Mouse (Mus musculus) olfactory bulb, adult 2 months (tissue): Measurements from ENCODE around the gene Arvcf. TPM values are rescaled to one million over a fixed set of nuclear protein-coding genes. Genes with fewer than 3 reads are reported as not detected.
A peak's percentile ranks its signal among the peaks of the same experiment; 100 is the strongest.

Experiments used
- H3K27ac ChIP-seq: fragments of 200-500 bp; 2 replicates; pipeline ENCODE4 v1.5.1; 2012; ENCODE audit warnings: low read depth, low read length; ENCODE audit not compliant: insufficient read depth
- H3K4me1 ChIP-seq: fragments of 200-500 bp; 2 replicates; pipeline ENCODE4 v1.6.1; 2012; ENCODE audit warnings: low read length; ENCODE audit not compliant: control insufficient read depth, insufficient read depth
- H3K4me3 ChIP-seq: fragments of 200-500 bp; 2 replicates; pipeline ENCODE4 v1.5.1; 2012; ENCODE audit warnings: mild to moderate bottlenecking, low read depth, low read length, moderate library complexity; ENCODE audit not compliant: insufficient read depth
- CTCF ChIP-seq: fragments of 200-500 bp; IDR thresholded peaks from 2 replicates; pipeline ENCODE4 v1.5.1; 2012; ENCODE audit warnings: low read depth, mild to moderate bottlenecking, low read length, moderate library complexity; ENCODE audit not compliant: insufficient read depth
- POLR2A ChIP-seq: fragments of 200-500 bp; IDR thresholded peaks from 2 replicates; pipeline ENCODE4 v1.6.1; 2012; ENCODE audit warnings: mild to moderate bottlenecking, low read depth, low read length, moderate library complexity; ENCODE audit not compliant: insufficient read depth
- WGBS: fragments of 180-500 bp; shearing (Covaris S2); methylation state at CpG from one replicate; pipeline ENCODE4 v1.1.7; 2018; 5-methylcytosine and 5-hydroxymethylcytosine counted together
- polyA plus RNA-seq: library from polyadenylated mRNA; stranded (reverse); fragments of >200 nt; gene quantifications from 2 replicates; pipeline ENCODE4 v1.2.4, GENCODE M21; 2012; ENCODE audit warnings: low replicate concordance; ENCODE audit not compliant: missing spikeins, insufficient read depth, insufficient read length

Arvcf gene
- polyA plus RNA-seq, 1 experiment = not detected

DNA sequence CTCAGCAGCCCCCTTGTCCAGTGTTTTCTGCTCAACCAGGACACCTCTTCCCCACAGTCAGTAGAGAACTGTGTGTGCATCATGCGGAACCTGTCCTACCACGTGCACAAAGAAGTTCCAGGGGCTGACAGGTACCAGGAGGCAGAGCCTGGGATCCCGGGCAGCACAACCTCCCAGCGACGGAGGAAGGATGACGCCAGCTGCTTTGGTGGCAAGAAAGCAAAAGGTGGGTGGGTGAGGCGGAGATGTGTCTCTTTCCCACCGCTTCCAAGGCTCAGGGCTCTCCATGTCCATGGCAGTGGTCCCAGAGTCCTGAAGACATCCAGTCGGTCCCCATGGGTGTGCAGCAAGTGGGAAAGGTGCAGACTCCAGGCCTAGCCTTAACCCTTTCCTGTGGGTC, 52.0 kb downstream of the Arvcf start:
- H3K27ac ChIP-seq = no peak overlapping the region
- TF ChIP-seq CTCF (no peak), POLR2A (no peak)
- H3K4me3 ChIP-seq = no peak overlapping the region
- H3K4me1 ChIP-seq = peaks cover 21% of the 10 kb centered on the region
- WGBS = 42% methylated on average over 9 of the region's 9 CpGs

DNA sequence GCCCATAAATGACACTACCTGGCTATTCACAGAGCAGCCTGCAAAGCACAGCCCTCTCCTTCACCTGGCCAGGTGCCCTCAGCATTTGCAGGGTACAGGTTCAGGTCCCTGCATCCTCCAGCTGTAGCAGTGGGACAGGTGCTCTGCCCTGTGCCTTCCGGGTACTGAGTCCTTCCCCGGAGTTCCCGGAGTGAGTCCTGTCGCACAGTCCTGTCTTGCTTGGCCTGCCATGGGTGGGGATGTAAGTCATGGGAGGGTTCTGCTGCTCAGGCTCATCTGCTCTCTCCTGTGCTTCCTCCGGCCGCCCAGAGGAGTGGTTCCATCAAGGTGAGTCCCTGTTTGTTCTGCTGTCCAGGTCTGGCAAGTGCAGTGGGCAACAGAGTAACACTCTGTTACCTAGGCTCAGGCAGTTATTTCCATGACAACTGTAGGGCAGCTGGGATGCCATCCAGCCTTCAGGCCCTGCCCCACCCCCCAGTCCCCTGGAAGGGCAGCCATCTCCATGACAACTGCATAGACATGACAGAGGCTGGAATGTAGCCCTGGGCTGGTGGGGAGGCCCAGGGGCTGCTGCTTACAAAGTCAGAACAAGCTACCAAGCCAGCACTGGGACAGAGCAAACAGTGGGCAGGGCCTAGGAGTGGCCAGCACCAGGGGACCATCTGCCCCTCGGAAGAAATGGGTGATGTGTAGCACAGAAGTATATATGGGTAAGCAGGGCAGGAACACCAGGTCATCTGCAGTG, 52.7 kb downstream of the Arvcf start:
- Histone ChIP-seq H3K4me1 (peaks cover 20% of the 10 kb centered on the region), H3K4me3 (no peak overlapping the region), H3K27ac (no peak overlapping the region)
- no peak for TF ChIP-seq CTCF
- no peak for TF ChIP-seq POLR2A
- WGBS = 45% methylated on average over 7 of the region's 7 CpGs

DNA sequence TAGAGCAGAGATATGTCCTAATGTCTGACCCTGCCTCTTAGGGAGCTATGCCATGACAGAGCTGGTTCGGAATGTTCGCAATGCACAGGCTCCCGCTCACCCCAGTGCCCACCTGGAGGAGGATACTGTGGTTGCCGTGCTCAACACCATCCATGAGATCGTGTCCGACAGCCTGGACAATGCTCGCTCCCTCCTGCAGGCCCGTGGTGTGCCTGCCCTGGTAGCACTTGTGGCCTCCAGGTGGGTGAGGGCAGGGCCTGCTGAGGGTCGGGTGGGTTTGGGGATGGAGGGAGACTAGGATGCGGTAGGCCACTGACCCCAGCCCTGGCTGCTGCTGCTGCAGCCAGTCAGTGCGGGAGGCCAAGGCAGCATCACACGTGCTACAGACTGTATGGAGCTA, 55.3 kb downstream of the Arvcf start:
- Histone ChIP-seq H3K4me1 (peaks cover 28% of the 10 kb centered on the region), H3K4me3 (no peak overlapping the region), H3K27ac (no peak overlapping the region)
- 94% methylated on average over 12 of the region's 12 CpGs for WGBS
- TF ChIP-seq CTCF = no peak
- TF ChIP-seq POLR2A = no peak

- 78% methylated on average over 13 of the region's 13 CpGs for WGBS
- Histone ChIP-seq H3K4me3 (no peak overlapping the region), H3K4me1 (peaks cover 27% of the 10 kb centered on the region), H3K27ac (no peak overlapping the region)
- no peak for TF ChIP-seq CTCF
- TF ChIP-seq POLR2A = no peak
These were observed 57.3 kb downstream of the Arvcf start for GRCm38 (mm10) chr16:18405091-18405854.

GRCm38 (mm10) chr16:18405876-18406275, 57.9 kb downstream of the Arvcf start:
- Histone ChIP-seq H3K27ac (no peak overlapping the region), H3K4me1 (peaks cover 26% of the 10 kb centered on the region), H3K4me3 (no peak overlapping the region)
- 60% methylated on average over 2 of the region's 2 CpGs for WGBS
- TF ChIP-seq POLR2A (no peak), CTCF (no peak)

GRCm38 (mm10) chr16:18406293-18406692, 58.3 kb downstream of the Arvcf start:
- 15% methylated on average over 2 of the region's 2 CpGs for WGBS
- no peak for TF ChIP-seq POLR2A
- peak; percentile 62 for TF ChIP-seq CTCF
- H3K4me3 ChIP-seq = no peak overlapping the region
- H3K27ac ChIP-seq = no peak overlapping the region
- H3K4me1 ChIP-seq = peaks cover 30% of the 10 kb centered on the region

DNA sequence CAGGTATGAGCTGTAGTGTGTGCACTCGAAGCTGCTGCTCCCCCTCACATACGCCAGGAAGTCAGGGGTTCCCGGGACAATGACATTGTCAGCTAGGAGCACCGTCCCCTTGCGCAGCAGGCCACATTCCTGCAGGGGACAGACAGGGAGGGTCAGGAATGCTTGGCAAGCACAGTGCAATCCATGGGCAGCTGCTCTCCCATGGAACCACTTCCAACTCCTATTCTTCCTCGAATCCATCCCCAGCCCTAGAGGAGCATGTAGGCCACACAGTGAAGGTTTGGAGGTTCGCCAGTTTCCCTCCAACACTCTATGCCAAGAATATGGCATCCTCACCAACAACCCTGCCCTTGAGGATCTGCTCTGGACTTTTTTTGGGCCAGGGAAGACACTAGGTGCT, 59.9 kb downstream of the Arvcf start:
- peaks cover 38% of the 10 kb centered on the region for H3K4me1 ChIP-seq
- no peak overlapping the region for H3K27ac ChIP-seq
- 58% methylated on average over 7 of the region's 7 CpGs for WGBS
- TF ChIP-seq CTCF (no peak), POLR2A (no peak)
- no peak overlapping the region for H3K4me3 ChIP-seq

DNA sequence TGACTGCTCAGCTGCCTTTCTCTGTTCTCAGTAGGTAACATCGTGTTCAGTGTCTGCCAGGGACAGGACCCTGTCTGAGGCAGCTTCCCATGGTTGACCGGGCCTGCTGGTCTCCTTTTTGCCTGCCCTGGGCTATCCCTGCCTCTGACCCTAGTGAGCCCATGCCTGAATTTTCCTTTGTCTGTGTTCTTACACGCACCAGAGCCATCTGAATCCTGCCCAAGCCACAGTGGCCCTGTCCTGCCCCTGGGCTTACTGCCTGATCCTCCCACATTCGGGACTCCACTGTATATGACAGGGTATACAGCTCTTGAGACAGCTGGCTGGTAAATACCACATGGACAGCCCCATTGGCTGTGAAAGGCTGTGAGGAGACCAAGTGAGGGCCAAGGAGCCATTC, 61.8 kb downstream of the Arvcf start:
- WGBS = 55% methylated on average over 4 of the region's 4 CpGs
- no peak overlapping the region for H3K4me3 ChIP-seq
- no peak overlapping the region for H3K27ac ChIP-seq
- no peak for TF ChIP-seq POLR2A
- TF ChIP-seq CTCF = no peak
- peaks cover 38% of the 10 kb centered on the region for H3K4me1 ChIP-seq

GRCm38 (mm10) chr16:18410418-18410817, 62.4 kb downstream of the Arvcf start:
- Histone ChIP-seq H3K27ac (no peak overlapping the region), H3K4me1 (peaks cover 38% of the 10 kb centered on the region), H3K4me3 (no peak overlapping the region)
- WGBS = 88% methylated on average over 5 of the region's 5 CpGs
- TF ChIP-seq POLR2A (no peak), CTCF (no peak)
